Mouse (Mus musculus): Measurements from ENCODE around the gene Tspan11. TPM values are rescaled to one million over a fixed set of nuclear protein-coding genes. Genes with fewer than 3 reads are reported as not detected.

The Tspan11 gene
- polyA plus RNA-seq, 1 experiment from 2014 or later: 1.9 TPM

DNA sequence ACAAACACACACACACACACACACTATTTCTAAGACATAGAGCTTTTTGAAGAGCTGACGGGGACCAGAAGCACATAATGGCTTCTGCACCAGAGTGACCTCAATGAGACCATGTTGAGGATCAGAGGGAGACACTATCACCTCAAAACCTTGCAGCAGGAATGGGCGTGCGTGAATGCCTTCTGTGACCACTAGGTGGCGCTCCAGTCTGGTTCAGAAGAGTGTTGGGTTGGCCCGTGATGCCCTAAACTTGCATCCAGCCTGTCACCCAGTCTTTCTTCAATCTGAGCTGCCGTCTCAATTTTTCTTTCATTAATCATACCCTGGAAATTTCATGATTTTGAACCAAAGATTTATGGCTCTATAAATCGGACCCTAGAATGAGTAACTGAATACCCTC lies 82.7 kb downstream of the Tspan11 start:
- H3K4me3 ChIP-seq: no peak overlapping the region
- H3K36me3 ChIP-seq: peaks cover 16% of the 10 kb centered on the region
- H3K27me3 ChIP-seq (replicated peaks): no peaks in the 10 kb centered on the region
- no peaks in the 10 kb centered on the region for H3K9me3 ChIP-seq (replicated peaks)
- no peak for ATAC-seq (ENCODE audit: insufficient number of reproducible peaks, low FRiP score)
- peaks cover 39% of the 10 kb centered on the region for H3K4me1 ChIP-seq (replicated peaks)
- no peak overlapping the region for H3K9ac ChIP-seq
- WGBS: 6% methylated on average over 7 of the region's 7 CpGs
- no peak overlapping the region for H3K27ac ChIP-seq (ENCODE audit: poor library complexity, severe bottlenecking)
- no peak overlapping the region for H3K4me2 ChIP-seq

DNA sequence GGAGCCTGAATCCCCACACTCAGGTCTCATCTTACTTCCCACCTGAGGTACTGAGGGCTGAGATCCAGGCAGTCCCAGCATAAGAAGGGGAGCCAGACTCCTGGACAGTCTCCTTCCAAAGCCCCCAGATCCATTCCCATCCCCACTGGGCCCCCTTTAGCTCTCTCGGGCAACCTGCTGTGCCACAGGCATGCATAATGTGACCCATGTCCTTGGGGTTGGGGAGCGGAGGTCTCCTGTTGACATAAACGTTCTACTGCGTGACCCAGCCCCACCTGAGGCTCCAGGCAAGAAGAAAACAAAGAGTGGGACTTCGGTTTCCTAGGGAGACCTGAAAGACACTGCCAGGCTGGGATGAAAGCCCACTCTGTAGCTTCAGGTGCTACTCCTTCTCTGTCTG lies 83.5 kb downstream of the Tspan11 start:
- peaks cover 9% of the 10 kb centered on the region for H3K36me3 ChIP-seq
- 62% methylated on average over 5 of the region's 5 CpGs for WGBS
- no peaks in the 10 kb centered on the region for H3K27me3 ChIP-seq (replicated peaks)
- no peak overlapping the region for H3K4me3 ChIP-seq
- H3K27ac ChIP-seq (ENCODE audit: poor library complexity, severe bottlenecking): no peak overlapping the region
- peaks cover 46% of the 10 kb centered on the region for H3K4me1 ChIP-seq (replicated peaks)
- no peaks in the 10 kb centered on the region for H3K9me3 ChIP-seq (replicated peaks)
- ATAC-seq (ENCODE audit: insufficient number of reproducible peaks, low FRiP score): no peak
- no peak overlapping the region for H3K9ac ChIP-seq
- no peak overlapping the region for H3K4me2 ChIP-seq

DNA sequence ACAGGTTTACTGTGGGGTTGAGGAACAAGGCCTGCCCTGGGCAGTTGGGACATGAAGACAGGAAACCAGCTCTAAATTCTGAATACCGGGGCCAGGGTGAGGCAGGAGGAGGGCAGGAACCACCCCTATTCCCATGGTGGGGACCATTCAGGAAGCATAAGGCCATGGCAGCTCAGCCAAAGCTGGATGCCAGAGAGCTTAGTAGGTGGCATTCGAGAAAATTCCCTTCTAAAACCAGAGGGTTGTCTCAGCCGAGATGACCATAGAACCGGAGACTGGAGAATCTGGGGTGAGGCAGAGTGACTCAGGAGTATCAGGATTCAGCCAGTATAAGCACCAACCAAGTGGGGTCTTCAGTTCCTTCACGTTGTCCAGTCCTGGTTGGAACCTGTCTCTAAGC lies 84.5 kb downstream of the Tspan11 start:
- H3K9me3 ChIP-seq (replicated peaks): no peaks in the 10 kb centered on the region
- no peak overlapping the region for H3K27ac ChIP-seq (ENCODE audit: poor library complexity, severe bottlenecking)
- no peak overlapping the region for H3K4me3 ChIP-seq
- WGBS: 79% methylated on average over 5 of the region's 5 CpGs
- no peak for ATAC-seq (ENCODE audit: insufficient number of reproducible peaks, low FRiP score)
- H3K36me3 ChIP-seq: no peaks in the 10 kb centered on the region
- no peaks in the 10 kb centered on the region for H3K27me3 ChIP-seq (replicated peaks)
- no peak overlapping the region for H3K9ac ChIP-seq
- no peak overlapping the region for H3K4me2 ChIP-seq
- peaks cover 51% of the 10 kb centered on the region for H3K4me1 ChIP-seq (replicated peaks)

DNA sequence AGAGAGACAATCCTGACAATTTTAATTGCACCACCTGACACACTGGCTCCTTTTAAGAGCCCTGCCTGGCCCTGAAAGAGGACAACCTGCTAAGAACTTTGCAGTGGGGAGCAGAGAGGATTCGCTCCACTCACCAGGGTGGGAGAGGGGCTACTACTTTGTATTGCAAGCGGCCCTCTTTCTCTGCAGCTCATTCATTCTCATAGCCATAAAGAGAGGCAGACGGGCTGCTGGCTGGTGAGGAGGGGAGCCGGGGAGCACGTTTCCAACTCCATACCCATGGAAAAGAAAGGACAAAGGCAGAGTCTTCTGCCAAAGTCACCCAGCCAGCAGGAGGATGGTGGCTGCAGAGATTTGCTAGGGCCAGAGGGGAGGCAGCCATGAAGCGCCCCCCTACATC lies 86.2 kb downstream of the Tspan11 start:
- H3K4me2 ChIP-seq: no peak overlapping the region
- WGBS: 69% methylated on average over 6 of the region's 6 CpGs
- no peak for ATAC-seq (ENCODE audit: insufficient number of reproducible peaks, low FRiP score)
- no peak overlapping the region for H3K4me3 ChIP-seq
- H3K9me3 ChIP-seq (replicated peaks): no peaks in the 10 kb centered on the region
- H3K9ac ChIP-seq: peak overlapping the region; percentile 19
- H3K27ac ChIP-seq (ENCODE audit: poor library complexity, severe bottlenecking): peak overlapping the region; percentile 65
- H3K4me1 ChIP-seq (replicated peaks): peaks cover 50% of the 10 kb centered on the region
- no peaks in the 10 kb centered on the region for H3K36me3 ChIP-seq
- no peaks in the 10 kb centered on the region for H3K27me3 ChIP-seq (replicated peaks)

DNA sequence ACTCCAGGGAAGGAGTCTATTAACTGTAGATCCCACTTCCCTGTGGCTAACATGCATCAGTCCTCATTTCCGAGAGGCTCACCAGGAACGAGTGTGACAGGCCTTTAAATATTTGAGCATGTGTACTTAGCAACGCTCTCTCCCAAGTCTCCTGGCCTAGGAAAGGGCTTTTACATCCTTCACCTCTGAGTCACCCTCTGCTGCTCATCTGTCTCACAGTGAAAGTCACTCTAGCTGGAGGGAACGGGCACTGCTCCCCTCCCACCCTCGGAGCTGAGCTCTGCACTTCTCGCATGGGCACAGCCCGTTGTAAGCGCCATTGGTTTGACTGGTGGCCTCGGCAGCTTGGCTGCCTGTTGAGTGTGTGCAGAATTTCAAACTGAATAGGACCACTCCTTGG lies 86.6 kb downstream of the Tspan11 start:
- Histone ChIP-seq H3K36me3 (no peaks in the 10 kb centered on the region), H3K4me1 (replicated peaks) (peaks cover 50% of the 10 kb centered on the region), H3K27ac (ENCODE audit: poor library complexity, severe bottlenecking) (peak overlapping the region; percentile 65), H3K27me3 (replicated peaks) (no peaks in the 10 kb centered on the region), H3K4me3 (no peak overlapping the region), H3K9me3 (replicated peaks) (no peaks in the 10 kb centered on the region), H3K9ac (peak overlapping the region; percentile 19; the same call in 1 of the 2 replicates), H3K4me2 (no peak overlapping the region)
- ATAC-seq (ENCODE audit: insufficient number of reproducible peaks, low FRiP score): no peak
- 46% methylated on average over 9 of the region's 9 CpGs for WGBS

DNA sequence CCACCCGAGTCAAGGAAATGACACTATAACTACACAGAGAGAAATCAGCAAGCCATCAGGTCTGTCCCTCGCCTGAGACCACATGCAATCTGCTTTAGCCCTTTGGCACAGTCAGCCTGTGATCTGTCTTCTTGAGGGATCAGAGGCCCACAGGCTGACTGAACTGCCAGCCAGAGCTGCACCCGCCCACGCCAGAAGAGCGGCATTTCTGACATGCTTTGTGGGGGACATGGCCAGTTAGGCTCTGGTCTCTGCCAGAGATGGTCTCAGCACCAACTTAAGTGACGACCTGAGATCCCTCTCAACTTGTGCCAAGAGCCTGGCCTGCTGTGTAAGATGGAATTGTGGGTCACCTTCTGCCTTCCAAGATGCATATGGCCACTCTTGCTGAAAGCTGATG lies 89.3 kb downstream of the Tspan11 start:
- Histone ChIP-seq H3K36me3 (no peaks in the 10 kb centered on the region), H3K27ac (ENCODE audit: poor library complexity, severe bottlenecking) (peak overlapping the region; percentile 65), H3K9ac (0 out of 2 replicates have a peak overlapping the region, but pooled peaks have one; percentile 5), H3K27me3 (replicated peaks) (no peaks in the 10 kb centered on the region), H3K4me3 (no peak overlapping the region), H3K4me1 (replicated peaks) (peaks cover 67% of the 10 kb centered on the region), H3K4me2 (no peak overlapping the region), H3K9me3 (replicated peaks) (no peaks in the 10 kb centered on the region)
- 47% methylated on average over 6 of the region's 6 CpGs for WGBS
- ATAC-seq (ENCODE audit: insufficient number of reproducible peaks, low FRiP score): no peak

DNA sequence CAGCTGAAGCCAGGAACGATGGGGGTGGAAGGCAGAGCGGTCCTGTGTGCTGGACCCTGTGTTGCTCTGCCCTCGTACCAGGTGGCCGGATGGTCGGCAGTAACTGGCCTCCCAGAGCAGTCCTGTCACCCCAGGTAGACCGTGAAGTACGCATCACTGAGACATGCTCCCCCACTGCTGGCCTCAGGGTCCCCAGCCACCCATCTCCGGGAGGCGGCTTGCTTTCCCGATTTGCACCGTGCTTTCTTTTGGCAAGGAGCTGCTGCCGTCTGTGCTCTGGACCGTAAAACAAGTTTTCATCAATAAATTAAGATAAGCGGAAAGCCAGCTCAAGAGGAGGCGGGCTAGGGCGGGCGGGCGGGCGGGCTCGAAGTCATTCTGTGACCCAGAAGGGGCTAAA lies 91.6 kb downstream of the Tspan11 start:
- Histone ChIP-seq H3K4me1 (replicated peaks) (peaks cover 68% of the 10 kb centered on the region), H3K27ac (ENCODE audit: poor library complexity, severe bottlenecking) (no peak overlapping the region), H3K4me2 (no peak overlapping the region), H3K4me3 (no peak overlapping the region), H3K9ac (no peak overlapping the region), H3K36me3 (no peaks in the 10 kb centered on the region), H3K27me3 (replicated peaks) (no peaks in the 10 kb centered on the region), H3K9me3 (replicated peaks) (no peaks in the 10 kb centered on the region)
- 75% methylated on average over 20 of the region's 20 CpGs for WGBS
- ATAC-seq (ENCODE audit: insufficient number of reproducible peaks, low FRiP score): no peak

DNA sequence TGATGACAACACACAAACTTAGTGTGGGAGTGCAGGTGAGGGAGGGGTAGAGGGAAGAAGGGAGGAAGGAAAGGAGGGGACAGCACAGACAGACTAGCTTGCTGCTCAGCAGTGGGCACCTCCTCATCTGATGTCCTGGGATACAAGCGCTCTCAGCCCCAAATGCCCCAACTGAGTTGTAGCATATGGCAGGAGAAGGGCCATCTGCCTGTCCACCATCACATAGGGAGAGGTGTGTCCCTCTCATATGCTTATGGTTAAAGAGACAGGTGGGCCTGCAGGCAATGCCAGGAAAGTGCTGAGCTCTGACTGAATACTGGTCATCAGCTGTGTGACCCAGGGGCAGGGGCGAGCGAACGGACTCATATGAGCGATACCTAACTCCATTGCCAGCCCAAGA lies 92.4 kb downstream of the Tspan11 start:
- no peak for ATAC-seq (ENCODE audit: insufficient number of reproducible peaks, low FRiP score)
- H3K27me3 ChIP-seq (replicated peaks): no peaks in the 10 kb centered on the region
- H3K27ac ChIP-seq (ENCODE audit: poor library complexity, severe bottlenecking): no peak overlapping the region
- 0 out of 2 replicates have a peak, but pooled peaks cover 5% of the 10 kb centered on the region for H3K36me3 ChIP-seq
- no peak overlapping the region for H3K4me3 ChIP-seq
- 0 out of 2 replicates have a peak overlapping the region, but pooled peaks have one; percentile 5 for H3K9ac ChIP-seq
- no peak overlapping the region for H3K4me2 ChIP-seq
- H3K4me1 ChIP-seq (replicated peaks): peaks cover 61% of the 10 kb centered on the region
- no peaks in the 10 kb centered on the region for H3K9me3 ChIP-seq (replicated peaks)
- WGBS: 97% methylated on average over 5 of the region's 5 CpGs

DNA sequence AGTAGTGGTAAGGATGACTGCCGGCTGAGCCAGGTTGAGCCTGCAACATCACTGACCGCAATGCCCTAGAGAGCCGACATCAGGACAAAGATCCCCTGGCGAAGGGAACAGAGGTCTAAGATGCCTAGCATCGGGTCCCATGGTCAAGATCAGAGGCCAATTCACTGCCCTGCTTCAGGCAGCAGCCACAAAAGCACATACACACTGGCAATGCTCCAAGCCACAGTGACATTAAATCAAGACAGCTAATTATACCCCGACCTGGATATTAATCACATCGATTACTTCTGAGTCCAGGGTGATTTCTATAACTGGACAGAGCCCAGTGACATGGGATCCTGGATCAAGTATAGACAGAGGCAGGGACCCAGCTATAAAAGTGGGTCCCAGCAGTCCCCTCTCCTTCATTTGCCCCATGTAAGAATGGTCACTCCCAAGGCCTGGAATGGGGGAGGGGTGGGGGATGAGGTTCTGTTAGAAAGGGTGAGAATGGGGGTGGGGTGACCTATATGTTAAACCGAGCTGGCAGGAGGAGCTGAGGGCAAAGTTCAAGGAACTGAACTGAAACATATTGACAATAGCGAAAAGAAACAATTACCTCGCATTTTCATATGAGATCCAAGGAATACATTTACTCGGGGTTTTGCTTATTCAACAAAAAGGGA lies 93.1 kb downstream of the Tspan11 start:
- Histone ChIP-seq H3K4me1 (replicated peaks) (peaks cover 61% of the 10 kb centered on the region), H3K27ac (ENCODE audit: poor library complexity, severe bottlenecking) (0 out of 2 replicates have a peak overlapping the region, but pooled peaks have one; percentile 12), H3K9me3 (replicated peaks) (no peaks in the 10 kb centered on the region), H3K4me3 (no peak overlapping the region), H3K9ac (no peak overlapping the region), H3K4me2 (no peak overlapping the region), H3K36me3 (0 out of 2 replicates have a peak, but pooled peaks cover 5% of the 10 kb centered on the region), H3K27me3 (replicated peaks) (no peaks in the 10 kb centered on the region)
- WGBS: 74% methylated on average over 11 of the region's 11 CpGs
- no peak for ATAC-seq (ENCODE audit: insufficient number of reproducible peaks, low FRiP score)

DNA sequence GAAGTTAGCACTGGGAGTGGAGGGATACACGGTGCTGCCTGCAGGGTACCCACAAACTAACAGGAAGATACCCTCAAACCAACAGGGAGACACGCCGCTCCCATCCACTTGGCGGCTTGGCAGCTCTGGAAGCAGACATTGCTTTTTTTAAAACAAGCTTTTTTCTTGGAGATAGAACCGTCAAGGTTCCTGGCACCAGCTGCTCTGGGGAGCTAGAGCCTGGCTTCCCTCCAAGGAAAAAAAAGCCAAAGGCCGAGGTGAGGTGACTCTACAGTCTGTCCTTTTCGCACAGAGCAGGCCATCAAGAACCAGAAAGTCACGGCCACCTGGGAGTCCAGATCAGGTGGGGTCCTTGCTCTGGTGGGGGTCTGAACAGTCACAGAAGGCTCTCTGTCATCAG lies 93.8 kb downstream of the Tspan11 start:
- H3K27me3 ChIP-seq (replicated peaks): no peaks in the 10 kb centered on the region
- peak overlapping the region; percentile 24; the same call in 1 of the 2 replicates for H3K9ac ChIP-seq
- H3K36me3 ChIP-seq: 0 out of 2 replicates have a peak, but pooled peaks cover 5% of the 10 kb centered on the region
- peaks cover 61% of the 10 kb centered on the region for H3K4me1 ChIP-seq (replicated peaks)
- H3K9me3 ChIP-seq (replicated peaks): no peaks in the 10 kb centered on the region
- H3K4me3 ChIP-seq: no peak overlapping the region
- no peak overlapping the region for H3K4me2 ChIP-seq
- ATAC-seq (ENCODE audit: insufficient number of reproducible peaks, low FRiP score): no peak
- H3K27ac ChIP-seq (ENCODE audit: poor library complexity, severe bottlenecking): 0 out of 2 replicates have a peak overlapping the region, but pooled peaks have one; percentile 12
- WGBS: 41% methylated on average over 8 of the region's 8 CpGs

DNA sequence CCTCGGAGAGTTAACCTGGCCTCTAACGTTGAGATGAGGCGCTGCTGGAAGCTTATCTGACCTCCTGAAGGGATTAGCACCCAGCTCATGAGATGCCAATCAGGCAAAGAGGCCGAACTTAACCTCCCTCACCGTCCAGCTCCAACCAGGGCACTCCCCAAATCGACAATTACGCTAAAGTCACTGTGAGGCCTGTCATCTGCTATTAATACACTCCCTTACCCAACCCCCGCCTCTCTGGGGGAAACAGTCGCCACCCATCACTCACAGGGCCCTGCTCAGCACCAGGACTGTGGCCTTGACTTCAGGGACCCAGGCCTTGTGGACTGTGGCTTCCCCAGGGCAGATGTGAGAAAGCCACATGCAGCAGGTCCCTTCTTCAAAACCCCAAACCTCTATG lies 99.0 kb downstream of the Tspan11 start:
- H3K36me3 ChIP-seq: 0 out of 2 replicates have a peak, but pooled peaks cover 5% of the 10 kb centered on the region
- H3K27ac ChIP-seq (ENCODE audit: poor library complexity, severe bottlenecking): peak overlapping the region; percentile 89
- H3K9ac ChIP-seq: peak overlapping the region; percentile 47
- peaks cover 82% of the 10 kb centered on the region for H3K4me1 ChIP-seq (replicated peaks)
- ATAC-seq (ENCODE audit: insufficient number of reproducible peaks, low FRiP score): no peak; the same call in 1 of the 2 replicates
- peak overlapping the region; percentile 26; the same call in 1 of the 2 replicates for H3K4me2 ChIP-seq
- H3K27me3 ChIP-seq (replicated peaks): no peaks in the 10 kb centered on the region
- 25% methylated on average over 9 of the region's 9 CpGs for WGBS
- H3K9me3 ChIP-seq (replicated peaks): no peaks in the 10 kb centered on the region
- H3K4me3 ChIP-seq: no peak overlapping the region
